Mouse (Mus musculus) frontal cortex, postnatal 10 days (tissue): ENCODE results near the gene Tsr3.

ENCODE experiments used
- DNase-seq, 2 experiments: peaks; one replicate each; pipeline ENCODE4 v3.0.0; 2022; ENCODE audit warnings: low spot score in 2 of 2, mixed read lengths in 1 of 2

The Tsr3 gene

DNA sequence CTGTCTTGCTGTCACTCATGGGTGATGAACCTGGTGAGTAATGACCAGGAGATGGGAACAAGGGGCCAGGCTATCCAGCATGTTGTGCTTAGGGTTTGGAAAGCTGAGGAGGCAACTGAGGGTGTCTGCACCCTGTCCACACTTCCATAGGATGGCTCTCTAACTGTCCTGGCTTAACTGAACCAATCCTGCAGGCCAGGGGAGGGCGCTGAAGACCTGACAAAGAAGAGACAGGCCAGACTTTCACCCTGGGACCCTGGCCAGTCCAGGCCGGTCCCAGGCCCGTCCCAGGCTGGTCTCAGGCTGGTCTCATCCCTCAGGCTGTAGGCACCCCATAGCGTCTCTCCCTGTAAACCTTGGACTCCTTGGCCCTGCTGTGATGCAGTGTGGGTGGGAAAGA lies 50.4 kb downstream of the Tsr3 start:
- DNase-seq: no peak
